Mouse (Mus musculus): ENCODE measurements around the gene 2310039H08Rik. TPM values are rescaled to one million over a fixed set of nuclear protein-coding genes. Genes with fewer than 3 reads are reported as not detected.
A peak's percentile ranks its signal among the peaks of the same experiment; 100 is the strongest.

2310039H08Rik gene
- polyA plus RNA-seq, 1 experiment from 2014 or later: 124 TPM

- no peak for ATAC-seq
- no peak for TF ChIP-seq CTCF (IDR thresholded peaks at IDR 0.05; ENCODE audit: low read depth)
- H3K27ac ChIP-seq (ENCODE audit: low read depth, low read length): no peak overlapping the region
Measured at GRCm38 (mm10) chr17:46770546-46770945, 1.9 kb upstream of the 2310039H08Rik start.

DNA sequence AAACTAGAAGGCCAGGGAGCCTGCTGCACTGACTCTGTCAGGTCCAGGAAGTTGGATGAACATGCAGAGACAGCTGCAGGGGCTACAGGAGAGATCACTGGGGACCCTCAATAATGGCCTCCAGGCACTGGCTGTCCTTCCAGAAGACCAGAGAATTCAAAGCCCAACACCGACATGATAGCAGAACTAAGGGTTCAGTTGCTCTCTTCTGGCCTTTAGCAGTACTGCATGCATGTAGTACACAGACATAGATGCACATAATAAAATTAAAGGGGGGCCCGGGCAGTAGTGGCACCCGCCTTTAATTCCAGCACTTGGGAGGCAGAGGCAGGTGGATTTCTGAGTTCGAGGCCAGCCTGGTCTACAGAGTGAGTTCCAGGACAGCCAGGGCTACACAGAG is 1.4 kb upstream of the 2310039H08Rik start:
- no peak overlapping the region for H3K9ac ChIP-seq (ENCODE audit: low read depth, low read length)
- no peak overlapping the region for H3K27ac ChIP-seq (ENCODE audit: low read depth, low read length)
- WGBS: 87% methylated on average over 4 of the region's 4 CpGs
- H3K27me3 ChIP-seq (replicated peaks; ENCODE audit: control insufficient read depth, insufficient read depth, low read length): no peaks in the 10 kb centered on the region
- no peak overlapping the region for H3K4me3 ChIP-seq (ENCODE audit: low read depth, low read length)
- peaks cover 20% of the 10 kb centered on the region for H3K36me3 ChIP-seq (ENCODE audit: control insufficient read depth, insufficient read depth)
- H3K4me1 ChIP-seq (replicated peaks; ENCODE audit: control insufficient read depth, insufficient read depth, low read length): no peaks in the 10 kb centered on the region
- H3K4me2 ChIP-seq (replicated peaks; ENCODE audit: low read depth): no peak overlapping the region
- ATAC-seq: no peak
- peak; percentile 42 for TF ChIP-seq CTCF (IDR thresholded peaks at IDR 0.05; ENCODE audit: low read depth)
- H3K9me3 ChIP-seq (ENCODE audit: control insufficient read depth): no peaks in the 10 kb centered on the region

More at GRCm38 (mm10) chr17:46770546-46770945, 1.9 kb upstream of the 2310039H08Rik start:
- peaks cover 15% of the 10 kb centered on the region for H3K36me3 ChIP-seq (ENCODE audit: control insufficient read depth, insufficient read depth)
- no peak overlapping the region for H3K9ac ChIP-seq (ENCODE audit: low read depth, low read length)
- H3K9me3 ChIP-seq (ENCODE audit: control insufficient read depth): no peaks in the 10 kb centered on the region
- WGBS: 92% methylated on average over 11 of the region's 11 CpGs
- no peak overlapping the region for H3K4me2 ChIP-seq (replicated peaks; ENCODE audit: low read depth)
- no peaks in the 10 kb centered on the region for H3K27me3 ChIP-seq (replicated peaks; ENCODE audit: control insufficient read depth, insufficient read depth, low read length)
- H3K4me1 ChIP-seq (replicated peaks; ENCODE audit: control insufficient read depth, insufficient read depth, low read length): no peaks in the 10 kb centered on the region
- no peak overlapping the region for H3K4me3 ChIP-seq (ENCODE audit: low read depth, low read length)

GRCm38 (mm10) chr17:46771616-46772015 is 819 bp upstream of the 2310039H08Rik start:
- Histone ChIP-seq H3K27me3 (replicated peaks; ENCODE audit: control insufficient read depth, insufficient read depth, low read length) (no peaks in the 10 kb centered on the region), H3K36me3 (ENCODE audit: control insufficient read depth, insufficient read depth) (peaks cover 25% of the 10 kb centered on the region), H3K9me3 (ENCODE audit: control insufficient read depth) (no peaks in the 10 kb centered on the region), H3K27ac (ENCODE audit: low read depth, low read length) (no peak overlapping the region), H3K4me3 (ENCODE audit: low read depth, low read length) (peak overlapping the region; percentile 85; the same call in 1 of the 2 replicates), H3K4me2 (replicated peaks; ENCODE audit: low read depth) (peak overlapping the region; percentile 94), H3K9ac (ENCODE audit: low read depth, low read length) (no peak overlapping the region), H3K4me1 (replicated peaks; ENCODE audit: control insufficient read depth, insufficient read depth, low read length) (no peaks in the 10 kb centered on the region)
- ATAC-seq: no peak
- TF ChIP-seq CTCF (IDR thresholded peaks at IDR 0.05; ENCODE audit: low read depth): no peak
- 66% methylated on average over 17 of the region's 17 CpGs for WGBS

GRCm38 (mm10) chr17:46772038-46772403 is 414 bp upstream of the 2310039H08Rik start:
- peak overlapping the region; percentile 94 for H3K4me2 ChIP-seq (replicated peaks; ENCODE audit: low read depth)
- H3K27me3 ChIP-seq (replicated peaks; ENCODE audit: control insufficient read depth, insufficient read depth, low read length): no peaks in the 10 kb centered on the region
- no peak for TF ChIP-seq CTCF (IDR thresholded peaks at IDR 0.05; ENCODE audit: low read depth)
- no peaks in the 10 kb centered on the region for H3K4me1 ChIP-seq (replicated peaks; ENCODE audit: control insufficient read depth, insufficient read depth, low read length)
- ATAC-seq: no peak
- H3K9me3 ChIP-seq (ENCODE audit: control insufficient read depth): no peaks in the 10 kb centered on the region
- peaks cover 27% of the 10 kb centered on the region for H3K36me3 ChIP-seq (ENCODE audit: control insufficient read depth, insufficient read depth)
- WGBS: 3% methylated on average over 5 of the region's 5 CpGs
- H3K4me3 ChIP-seq (ENCODE audit: low read depth, low read length): peak overlapping the region; percentile 85
- H3K9ac ChIP-seq (ENCODE audit: low read depth, low read length): peak overlapping the region; percentile 76; the same call in 1 of the 2 replicates
- 0 out of 2 replicates have a peak overlapping the region, but pooled peaks have one; percentile 16 for H3K27ac ChIP-seq (ENCODE audit: low read depth, low read length)

DNA sequence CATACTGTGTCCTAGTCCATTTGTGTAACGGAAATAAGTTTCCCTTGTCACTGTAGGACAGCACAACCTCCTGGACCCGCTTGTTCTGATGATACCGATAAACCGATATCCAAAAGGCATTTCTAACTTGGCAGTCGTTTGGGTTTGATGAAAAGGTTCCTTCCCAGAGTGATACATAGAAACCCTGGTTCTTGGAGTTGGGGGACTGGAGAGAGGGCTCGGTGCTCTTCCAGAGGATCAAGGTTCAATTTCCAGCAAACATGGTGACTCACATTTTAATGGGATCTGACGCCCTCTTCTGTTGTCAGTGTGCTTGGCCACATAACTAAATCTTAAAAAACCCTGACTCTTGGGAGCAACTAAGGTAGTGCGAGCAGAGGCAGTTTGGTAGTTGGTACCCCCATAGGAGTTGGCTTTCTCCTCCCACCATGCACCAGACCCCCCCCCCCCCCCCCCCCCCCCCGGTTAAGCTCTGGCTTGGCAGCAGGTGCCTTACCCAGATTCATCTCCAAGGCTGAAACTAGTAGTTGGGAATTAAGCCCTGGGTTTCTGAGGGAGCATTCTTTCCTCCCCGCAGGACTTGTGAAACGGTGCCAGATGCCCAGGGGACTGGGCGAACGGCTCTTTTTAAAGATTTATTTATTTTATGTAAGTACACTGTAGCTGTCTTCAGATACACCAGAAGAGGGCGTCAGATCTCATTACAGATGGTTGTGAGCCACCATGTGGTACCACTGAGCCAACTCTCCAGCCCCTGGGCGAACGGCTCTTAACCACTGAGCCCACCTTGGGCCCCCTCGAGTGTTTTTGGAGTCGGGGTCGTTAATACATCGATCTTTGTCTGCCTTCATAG is 1.1 kb downstream of the 2310039H08Rik start:
- Histone ChIP-seq H3K9me3 (ENCODE audit: control insufficient read depth) (no peaks in the 10 kb centered on the region), H3K27me3 (replicated peaks; ENCODE audit: control insufficient read depth, insufficient read depth, low read length) (no peaks in the 10 kb centered on the region), H3K27ac (ENCODE audit: low read depth, low read length) (peak overlapping the region; percentile 87), H3K4me3 (ENCODE audit: low read depth, low read length) (peak overlapping the region; percentile 85), H3K36me3 (ENCODE audit: control insufficient read depth, insufficient read depth) (peaks cover 42% of the 10 kb centered on the region), H3K9ac (ENCODE audit: low read depth, low read length) (peak overlapping the region; percentile 76), H3K4me1 (replicated peaks; ENCODE audit: control insufficient read depth, insufficient read depth, low read length) (no peaks in the 10 kb centered on the region), H3K4me2 (replicated peaks; ENCODE audit: low read depth) (peak overlapping the region; percentile 94)
- peak; percentile 31 for ATAC-seq
- peak; percentile 54 for TF ChIP-seq CTCF (IDR thresholded peaks at IDR 0.05; ENCODE audit: low read depth)
- 8% methylated on average over 19 of the region's 20 CpGs for WGBS

GRCm38 (mm10) chr17:46774131-46774472 is 1.7 kb downstream of the 2310039H08Rik start:
- TF ChIP-seq CTCF (IDR thresholded peaks at IDR 0.05; ENCODE audit: low read depth): no peak
- Histone ChIP-seq H3K9ac (ENCODE audit: low read depth, low read length) (no peak overlapping the region), H3K4me1 (replicated peaks; ENCODE audit: control insufficient read depth, insufficient read depth, low read length) (no peaks in the 10 kb centered on the region), H3K9me3 (ENCODE audit: control insufficient read depth) (no peaks in the 10 kb centered on the region), H3K27me3 (replicated peaks; ENCODE audit: control insufficient read depth, insufficient read depth, low read length) (no peaks in the 10 kb centered on the region), H3K4me2 (replicated peaks; ENCODE audit: low read depth) (peak overlapping the region; percentile 94), H3K4me3 (ENCODE audit: low read depth, low read length) (no peak overlapping the region), H3K36me3 (ENCODE audit: control insufficient read depth, insufficient read depth) (peaks cover 48% of the 10 kb centered on the region), H3K27ac (ENCODE audit: low read depth, low read length) (no peak overlapping the region)
- ATAC-seq: no peak
- 45% methylated on average over 2 of the region's 2 CpGs for WGBS
